Mouse (Mus musculus) lung, postnatal 0 days (tissue): ENCODE data around the gene Ftcd. TPM values are rescaled to one million over a fixed set of nuclear protein-coding genes. Genes with fewer than 3 reads are reported as not detected.

Experiments used
- ATAC-seq: fragments of 200-750 bp; cut with Nextera tagmentation; 2 replicates; pipeline ENCODE4 v1.8.0; 2017; ENCODE audit warnings: moderate library complexity
- DNase-seq: peaks from one replicate; pipeline ENCODE4 v3.0.0-alpha.2; 2016; ENCODE audit warnings: low spot score
- H3K27ac ChIP-seq: fragments of 300-500 bp; sonication (generic); 2 replicates; pipeline ENCODE4 v1.5.1; 2014; ENCODE audit warnings: antibody characterized with exemption, mild to moderate bottlenecking, low read length, mixed read lengths
- H3K27me3 ChIP-seq: fragments of 300-500 bp; sonication (generic); replicated peaks from 2 replicates; pipeline ENCODE4 v1.6.1; 2014; ENCODE audit warnings: low read length, mixed read lengths; ENCODE audit not compliant: insufficient read depth
- H3K36me3 ChIP-seq: fragments of 300-500 bp; sonication (generic); 2 replicates; pipeline ENCODE4 v1.6.1; 2014; ENCODE audit warnings: low read length, mixed read lengths; ENCODE audit not compliant: insufficient read depth
- H3K4me1 ChIP-seq: fragments of 300-500 bp; sonication (generic); 2 replicates; pipeline ENCODE4 v1.6.1; 2014; ENCODE audit warnings: antibody characterized with exemption, low read depth, low read length, mixed read lengths; ENCODE audit not compliant: insufficient read depth
- H3K4me2 ChIP-seq: fragments of 300-500 bp; sonication (generic); replicated peaks from 2 replicates; pipeline ENCODE4 v1.6.1; 2014; ENCODE audit warnings: low read depth, mild to moderate bottlenecking, low read length, moderate library complexity, mixed read lengths
- H3K4me3 ChIP-seq: fragments of 300-500 bp; sonication (generic); 2 replicates; pipeline ENCODE4 v1.5.1; 2014; ENCODE audit warnings: low read depth, low read length
- H3K9ac ChIP-seq: fragments of 300-500 bp; sonication (generic); replicated peaks from 2 replicates; pipeline ENCODE4 v1.6.1; 2014; ENCODE audit warnings: low read depth, mild to moderate bottlenecking
- H3K9me3 ChIP-seq: fragments of 300-500 bp; sonication (generic); 2 replicates; pipeline ENCODE4 v1.6.1; 2016; ENCODE audit warnings: low read length, mixed read lengths
- CTCF ChIP-seq: IDR thresholded peaks from 2 replicates; pipeline ENCODE4 v1.5.1; 2016; ENCODE audit warnings: antibody characterized with exemption, mild to moderate bottlenecking
- EP300 ChIP-seq: IDR thresholded peaks from 2 replicates; pipeline ENCODE4 v1.6.1; 2016; ENCODE audit warnings: antibody characterized with exemption, mild to moderate bottlenecking, control low read depth
- WGBS: fragments of 180-500 bp; shearing (Covaris S2); extraction: QIAGEN DNeasy Blood & Tissue Kit; methylation state at CpG from one replicate; pipeline ENCODE4 v1.1.7; 2014; 5-methylcytosine and 5-hydroxymethylcytosine counted together
- polyA plus RNA-seq: library from polyadenylated mRNA; unstranded; fragments of >200 nt; fragmentation: Nextera tagmentation; extraction: Ambion mirVana; gene quantifications from 2 replicates; pipeline ENCODE4 v1.2.1, GENCODE M21; 2015

Ftcd gene
- polyA plus RNA-seq, 1 experiment from 2014 or later = 0.14 TPM

DNA sequence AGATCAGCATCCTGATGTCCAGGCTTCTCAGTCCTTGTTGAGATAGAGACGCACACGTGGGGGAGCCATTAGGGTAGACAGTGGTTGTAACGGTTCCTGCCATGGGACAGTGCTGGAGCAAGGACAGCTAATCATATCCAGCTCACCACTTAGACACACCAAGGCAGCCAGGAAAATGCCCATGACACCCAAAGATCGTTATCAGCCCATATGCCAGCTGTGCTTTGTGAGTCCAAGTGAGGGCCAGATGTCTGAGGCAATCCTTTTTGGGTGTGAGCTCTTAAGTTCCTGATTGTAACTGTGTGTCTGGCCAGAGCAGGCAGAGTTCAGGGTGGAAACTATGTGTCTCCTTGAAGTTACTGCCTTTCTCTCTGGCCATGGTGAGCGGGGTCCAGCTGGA lies 21.4 kb upstream of the Ftcd start:
- H3K4me2 ChIP-seq = no peak overlapping the region
- H3K9me3 ChIP-seq = no peaks in the 10 kb centered on the region
- no peaks in the 10 kb centered on the region for H3K27me3 ChIP-seq
- DNase-seq (no peak), ATAC-seq (peak; percentile 40; the same call in 1 of the 2 replicates)
- 81% methylated on average over 5 of the region's 5 CpGs for WGBS
- peaks cover 12% of the 10 kb centered on the region; the same call in 1 of the 2 replicates for H3K36me3 ChIP-seq
- no peak overlapping the region for H3K27ac ChIP-seq
- no peak for TF ChIP-seq EP300
- TF ChIP-seq CTCF = no peak
- no peak overlapping the region for H3K9ac ChIP-seq
- H3K4me3 ChIP-seq = no peak overlapping the region
- no peaks in the 10 kb centered on the region for H3K4me1 ChIP-seq

DNA sequence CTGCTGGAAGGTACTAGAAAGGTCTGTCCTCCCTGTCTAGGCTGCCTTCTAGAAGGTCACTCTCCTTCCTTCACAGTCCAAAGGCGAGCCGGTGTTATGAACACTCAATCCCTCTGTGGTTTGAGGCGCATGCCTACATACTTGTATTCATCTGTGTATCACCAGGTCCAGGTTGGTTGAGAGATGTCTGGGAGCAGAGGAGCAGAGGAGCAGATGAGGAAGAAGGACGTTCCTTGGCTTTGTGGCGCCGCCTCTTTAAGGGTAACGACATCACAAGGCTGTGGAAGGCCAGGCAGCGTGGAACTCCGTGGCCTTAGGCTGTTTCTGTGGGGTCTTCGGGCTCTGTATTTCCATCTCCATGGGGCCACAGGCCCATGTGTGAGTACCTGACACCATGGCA lies 13.5 kb upstream of the Ftcd start, which contains the start of gene Spatc1l:
Spatc1l (plus strand) TSS at position 301 of the 400 bp plus-strand sequence.
- Histone ChIP-seq H3K36me3 (no peaks in the 10 kb centered on the region), H3K4me3 (no peak within 1 kb of the TSS), H3K9me3 (no peaks in the 10 kb centered on the region), H3K27ac (no peak within 1 kb of the TSS), H3K4me1 (no peaks in the 10 kb centered on the region), H3K9ac (no peak within 1 kb of the TSS), H3K4me2 (no peak within 1 kb of the TSS), H3K27me3 (no peaks in the 10 kb centered on the region)
- 88% methylated on average over 10 of the region's 10 CpGs for WGBS
- ATAC-seq (no peak), DNase-seq (no peak)
- TF ChIP-seq EP300 = no peak
- no peak for TF ChIP-seq CTCF

DNA sequence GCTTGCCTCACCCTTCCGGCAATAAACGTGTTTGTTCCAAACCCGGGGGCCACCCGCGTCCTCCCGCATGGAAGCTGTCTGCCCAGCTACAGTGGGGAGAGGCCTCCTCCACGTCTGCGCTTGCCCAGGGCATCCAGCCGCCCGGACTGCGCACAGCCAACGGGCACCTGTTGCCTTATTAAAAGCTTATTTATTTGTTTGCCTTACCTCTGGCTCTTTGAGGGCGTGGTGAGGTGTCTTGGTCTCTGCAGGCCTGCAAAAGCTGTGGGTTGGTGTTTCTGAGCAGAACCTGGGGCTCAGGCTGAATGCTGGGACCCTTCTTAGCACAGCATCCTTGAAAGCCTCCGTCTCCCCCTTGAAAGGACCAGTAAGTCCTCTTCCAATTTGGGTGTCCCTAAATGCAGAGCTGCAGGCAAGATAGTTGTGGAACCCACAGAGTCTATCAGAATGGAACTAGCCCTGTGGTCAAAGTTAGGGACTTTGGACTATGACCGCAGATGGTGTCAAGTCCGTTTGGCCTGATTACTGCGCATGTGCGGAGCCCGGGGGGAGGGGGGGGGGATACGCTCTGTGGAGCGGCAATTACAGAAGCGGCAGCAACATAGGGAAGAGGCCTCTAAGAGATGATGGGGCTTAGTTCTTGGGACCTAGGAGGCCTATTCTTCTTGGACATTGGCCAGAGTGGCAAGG lies 5.3 kb upstream of the Ftcd start:
- no peak overlapping the region for H3K27ac ChIP-seq
- H3K36me3 ChIP-seq = no peaks in the 10 kb centered on the region
- no peaks in the 10 kb centered on the region for H3K9me3 ChIP-seq
- H3K4me1 ChIP-seq = no peaks in the 10 kb centered on the region
- H3K9ac ChIP-seq = no peak overlapping the region
- H3K27me3 ChIP-seq = no peaks in the 10 kb centered on the region
- WGBS = 88% methylated on average over 22 of the region's 22 CpGs
- H3K4me2 ChIP-seq = no peak overlapping the region
- ATAC-seq (no peak), DNase-seq (no peak)
- TF ChIP-seq EP300 (no peak), CTCF (no peak)
- H3K4me3 ChIP-seq = no peak overlapping the region

DNA sequence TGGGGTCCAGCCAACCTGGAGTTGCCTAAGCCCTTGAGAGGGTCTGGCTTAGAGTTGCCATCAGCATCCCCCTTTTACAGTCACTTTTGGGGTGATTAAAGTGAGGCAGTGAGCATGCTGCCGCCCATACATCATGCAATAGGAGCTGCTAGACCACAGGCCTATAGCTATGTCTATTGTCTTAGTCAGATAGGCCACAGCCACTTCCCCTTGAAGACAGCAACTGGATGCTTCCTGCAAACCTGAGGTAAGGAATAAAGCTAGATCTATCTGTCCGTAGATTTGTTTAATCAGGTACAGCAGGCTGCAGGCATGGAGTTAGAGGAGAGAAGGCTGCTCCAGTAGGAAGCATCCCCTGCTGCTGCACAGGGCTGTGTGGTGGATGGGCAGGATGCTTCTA lies 4.4 kb upstream of the Ftcd start:
- H3K4me3 ChIP-seq = no peak overlapping the region
- TF ChIP-seq EP300 (no peak), CTCF (no peak)
- DNase-seq = no peak
- no peak for ATAC-seq
- no peak overlapping the region for H3K4me2 ChIP-seq
- 52% methylated on average over 2 of the region's 2 CpGs for WGBS
- no peaks in the 10 kb centered on the region for H3K27me3 ChIP-seq
- H3K36me3 ChIP-seq = no peaks in the 10 kb centered on the region
- H3K4me1 ChIP-seq = no peaks in the 10 kb centered on the region
- H3K9me3 ChIP-seq = no peaks in the 10 kb centered on the region
- H3K9ac ChIP-seq = no peak overlapping the region
- H3K27ac ChIP-seq = no peak overlapping the region

GRCm38 (mm10) chr10:76572151-76572550 lies 3.3 kb upstream of the Ftcd start:
- Histone ChIP-seq H3K4me2 (no peak overlapping the region), H3K27ac (no peak overlapping the region), H3K9me3 (no peaks in the 10 kb centered on the region), H3K9ac (no peak overlapping the region), H3K36me3 (no peaks in the 10 kb centered on the region), H3K4me3 (no peak overlapping the region), H3K4me1 (no peaks in the 10 kb centered on the region), H3K27me3 (no peaks in the 10 kb centered on the region)
- WGBS = 76% methylated on average over 3 of the region's 3 CpGs
- DNase-seq (no peak), ATAC-seq (no peak)
- TF ChIP-seq EP300 = no peak

DNA sequence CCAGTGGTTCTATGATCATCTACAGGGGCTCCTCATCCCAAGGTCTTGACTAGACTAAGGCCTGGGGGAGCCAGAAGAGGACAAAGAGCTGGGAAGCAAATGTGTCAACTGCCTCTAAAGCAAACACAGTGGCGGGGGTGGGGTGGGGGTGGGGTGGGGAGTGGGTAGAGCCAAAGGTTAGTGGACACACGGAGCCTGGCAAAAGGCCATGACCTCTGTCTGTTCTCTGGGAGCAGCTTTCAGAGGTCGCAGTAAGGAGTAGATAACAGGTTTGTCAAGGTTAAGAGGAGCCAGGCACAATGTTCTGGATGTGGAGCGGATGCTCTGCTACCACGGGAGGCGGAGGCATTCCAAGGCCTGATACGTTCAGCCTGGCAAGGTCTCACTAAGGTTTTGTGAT lies 1.5 kb downstream of the Ftcd start:
- TF ChIP-seq EP300 (no peak), CTCF (no peak)
- DNase-seq (no peak), ATAC-seq (no peak)
- 45% methylated on average over 7 of the region's 7 CpGs for WGBS
- Histone ChIP-seq H3K9me3 (no peaks in the 10 kb centered on the region), H3K4me1 (no peaks in the 10 kb centered on the region), H3K27ac (no peak overlapping the region), H3K4me3 (no peak overlapping the region), H3K4me2 (no peak overlapping the region), H3K27me3 (no peaks in the 10 kb centered on the region), H3K36me3 (no peaks in the 10 kb centered on the region), H3K9ac (no peak overlapping the region)
